Mouse (Mus musculus) stomach, embryonic 15.5 days (tissue): ENCODE results near the gene Ctdnep1. TPM values are rescaled to one million over a fixed set of nuclear protein-coding genes. Genes with fewer than 3 reads are reported as not detected.

Experiments
- microRNA counts: library from miRNA; unstranded; fragments of <30 nt; microRNA quantifications from one replicate; lab custom pipeline; 2016
- microRNA-seq: library from miRNA; unstranded; fragments of <30 nt; microRNA quantifications from one replicate; pipeline ENCODE4, GENCODE M21; 2016
- polyA plus RNA-seq: library from polyadenylated mRNA; unstranded; fragments of >200 nt; fragmentation: Nextera tagmentation; extraction: Ambion mirVana; gene quantifications from 2 replicates; pipeline ENCODE4 v1.2.1, GENCODE M21; 2015

Ctdnep1 gene
- polyA plus RNA-seq, 1 experiment from 2014 or later: 23.0 TPM

MicroRNA genes within 50 kb of the gene (microRNA counts, 519-probe panel; counts per million panel counts)
- microRNA mmu-miR-324-3p (lab: Ali Mortazavi, UCI) (not detected), microRNA mmu-miR-324-5p (lab: Ali Mortazavi, UCI) (2,516 counts per million, percentile 57 among the panel's probes with 10 or more counts)

Small RNA genes lying within 50 kb of the gene (microRNA-seq; reads per million reads assigned to microRNA genes)
- gene Gm44349 (not detected), gene Mir324 (2,533 reads per million, percentile 84 among the genes with 10 or more reads in this experiment)

Other genes starting within 250 kb of the Ctdnep1 start
- 21.0 and 25.8 TPM in 2 replicates for gene Polr2a, start 222.5 kb upstream of the Ctdnep1 start, polyA plus RNA-seq
- 0.12 TPM in 1 of 2 replicates, not detected in the other for gene Slc35g3, start 219.2 kb upstream of the Ctdnep1 start, polyA plus RNA-seq
- 2.7 and 3.0 TPM in 2 replicates for gene Zbtb4, start 215.2 kb upstream of the Ctdnep1 start, polyA plus RNA-seq
- 5.1 and 6.0 TPM in 2 replicates for gene Chrnb1, start 185.2 kb upstream of the Ctdnep1 start, polyA plus RNA-seq
- gene Fgf11, start 179.3 kb upstream of the Ctdnep1 start, polyA plus RNA-seq: 2.2 and 2.4 TPM in 2 replicates
- gene Tmem102, start 175.5 kb upstream of the Ctdnep1 start, polyA plus RNA-seq: 19.9 and 20.4 TPM in 2 replicates
- gene Gm39566, start 165.9 kb upstream of the Ctdnep1 start, polyA plus RNA-seq: not detected in 2 replicates
- not detected in 2 replicates for gene Spem2, start 162.7 kb upstream of the Ctdnep1 start, polyA plus RNA-seq
- gene Spem1, start 159.0 kb upstream of the Ctdnep1 start, polyA plus RNA-seq: not detected in 2 replicates
- 6.3 and 7.4 TPM in 2 replicates for gene Nlgn2, start 143.4 kb upstream of the Ctdnep1 start, polyA plus RNA-seq
- 400 and 416 TPM in 2 replicates for gene Tmem256, start 142.6 kb upstream of the Ctdnep1 start, polyA plus RNA-seq
- gene Plscr3, start 134.8 kb upstream of the Ctdnep1 start, polyA plus RNA-seq: 80.8 and 81.3 TPM in 2 replicates
- gene Tnk1, start 122.4 kb upstream of the Ctdnep1 start, polyA plus RNA-seq: 12.9 and 15.4 TPM in 2 replicates
- not detected in 2 replicates for gene Tmem95, start 103.1 kb upstream of the Ctdnep1 start, polyA plus RNA-seq
- gene Kctd11, start 99.8 kb upstream of the Ctdnep1 start, polyA plus RNA-seq: 7.8 and 9.2 TPM in 2 replicates
- gene Acap1, start 85.6 kb upstream of the Ctdnep1 start, polyA plus RNA-seq: 5.0 and 6.1 TPM in 2 replicates
- 7.5 and 10.4 TPM in 2 replicates for gene 2810408A11Rik, start 80.2 kb upstream of the Ctdnep1 start, polyA plus RNA-seq
- 7.2 and 8.0 TPM in 2 replicates for gene Neurl4, start 80.1 kb upstream of the Ctdnep1 start, polyA plus RNA-seq
- 66.2 and 69.1 TPM in 2 replicates for gene Gps2, start 67.3 kb upstream of the Ctdnep1 start, polyA plus RNA-seq
- gene Eif5a, start 59.2 kb upstream of the Ctdnep1 start, polyA plus RNA-seq: 1,591 and 1,597 TPM in 2 replicates
- gene Ybx2, start 45.4 kb upstream of the Ctdnep1 start, polyA plus RNA-seq: 2.9 and 3.3 TPM in 2 replicates
- 26.3 and 28.9 TPM in 2 replicates for gene Slc2a4, start 33.0 kb upstream of the Ctdnep1 start, polyA plus RNA-seq
- 438 and 517 TPM in 2 replicates for gene Cldn7, start 16.4 kb upstream of the Ctdnep1 start, polyA plus RNA-seq
- 92.9 and 99.4 TPM in 2 replicates for gene Elp5, start 1.4 kb downstream of the Ctdnep1 start, polyA plus RNA-seq
- gene Gabarap, start 10.0 kb downstream of the Ctdnep1 start, polyA plus RNA-seq: 459 and 473 TPM in 2 replicates
- 59.4 and 61.8 TPM in 2 replicates for gene Phf23, start 14.6 kb downstream of the Ctdnep1 start, polyA plus RNA-seq
- gene Dvl2, start 19.4 kb downstream of the Ctdnep1 start, polyA plus RNA-seq: 31.9 and 33.9 TPM in 2 replicates
- 84.8 and 95.4 TPM in 2 replicates for gene Acadvl, start 34.3 kb downstream of the Ctdnep1 start, polyA plus RNA-seq
- gene Dlg4, start 35.8 kb downstream of the Ctdnep1 start, polyA plus RNA-seq: 8.2 and 9.7 TPM in 2 replicates
- 0.30 and 0.96 TPM in 2 replicates for gene Asgr1, start 72.9 kb downstream of the Ctdnep1 start, polyA plus RNA-seq
- 0.81 and 0.85 TPM in 2 replicates for gene Asgr2, start 111.5 kb downstream of the Ctdnep1 start, polyA plus RNA-seq
- gene Mgl2, start 149.2 kb downstream of the Ctdnep1 start, polyA plus RNA-seq: 0.50 and 1.0 TPM in 2 replicates
- gene Clec10a, start 175.0 kb downstream of the Ctdnep1 start, polyA plus RNA-seq: 0.93 and 1.2 TPM in 2 replicates
- 1.4 and 2.4 TPM in 2 replicates for gene Slc16a11, start 231.6 kb downstream of the Ctdnep1 start, polyA plus RNA-seq
- gene Slc16a13, start 239.9 kb downstream of the Ctdnep1 start, polyA plus RNA-seq: 6.9 and 9.8 TPM in 2 replicates
- gene Bcl6b, start 248.6 kb downstream of the Ctdnep1 start, polyA plus RNA-seq: 10.9 and 13.6 TPM in 2 replicates